Mouse (Mus musculus) T-helper 1 cell (primary cell): ENCODE results near the gene Gjb3.

Source experiments
- in situ Hi-C: fragments of 300-600 bp; cut with MboI, MseI; formaldehyde crosslinking; loops from one replicate; pipeline ENCODE4 v1.15.1; 2025; ENCODE audit warnings: high pct_unique_total_duplicates

Gjb3 gene

DNA sequence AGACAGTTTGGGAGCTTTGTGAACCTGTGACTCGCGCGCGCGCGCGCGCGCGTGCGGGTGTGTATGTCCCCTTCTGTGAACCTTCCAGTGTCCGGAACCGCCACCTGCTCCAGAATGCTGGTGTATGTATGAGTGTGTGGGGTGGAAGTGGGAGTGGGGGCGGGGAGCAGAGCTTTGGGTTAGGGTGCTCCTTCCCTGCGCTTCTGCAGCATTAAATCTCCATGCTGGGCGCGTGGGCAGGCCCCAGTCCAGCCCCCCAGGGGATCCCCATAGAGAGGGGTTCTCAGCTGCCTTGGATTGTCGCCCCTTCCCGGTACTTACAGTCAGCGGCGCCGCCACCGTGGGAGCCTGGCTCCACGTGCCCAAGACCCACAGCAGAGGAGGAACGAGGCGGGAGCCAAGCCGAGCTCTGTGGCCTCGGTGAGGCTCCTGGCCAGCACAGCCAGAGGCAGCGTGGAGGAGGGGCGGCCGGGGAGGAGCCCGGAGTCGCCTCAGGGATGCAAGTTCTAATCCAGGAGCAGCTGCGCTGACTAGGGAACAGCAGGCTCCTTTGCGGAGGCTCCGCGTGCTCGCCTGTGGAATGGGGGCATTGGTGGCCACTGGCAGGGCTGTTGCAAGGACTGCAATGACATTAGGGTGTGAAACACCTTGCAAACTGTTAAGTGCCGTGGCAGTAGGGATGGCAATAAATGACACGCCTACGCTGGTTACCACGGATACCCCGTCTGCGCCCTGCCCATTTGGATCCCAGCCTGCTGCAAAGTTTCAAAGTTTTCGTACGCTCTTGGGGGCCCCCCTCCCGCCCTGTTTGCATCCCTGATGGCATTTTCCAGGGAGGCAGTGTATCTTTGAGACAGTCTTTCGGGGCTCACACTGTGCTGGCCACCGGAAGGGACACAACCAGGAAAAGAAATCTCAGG lies at the start of gene Gjb3:
Gene Gjb3 (minus strand): TSS at position 664 of the 920 bp plus-strand sequence.
- in situ Hi-C loops: no loop called here

DNA sequence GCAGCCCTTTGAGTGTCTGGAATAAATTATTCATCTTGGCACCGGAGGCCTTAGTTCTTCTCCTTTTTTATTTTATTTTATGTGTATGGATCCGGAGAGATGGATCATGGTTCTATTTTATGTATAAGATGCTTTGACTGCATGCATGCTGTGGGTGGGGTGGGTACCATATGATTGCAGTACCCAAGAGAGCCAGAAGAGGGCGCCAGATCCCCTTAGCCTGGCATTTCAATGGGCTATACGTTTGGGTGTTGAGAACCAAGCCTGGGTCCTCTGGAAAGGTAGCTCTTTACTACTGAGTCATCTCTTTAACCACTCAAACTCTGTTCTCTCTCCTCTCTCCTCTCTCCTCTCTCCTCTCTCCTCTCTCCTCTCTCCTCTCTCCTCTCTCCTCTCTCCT lies 46.7 kb upstream of the Gjb3 start:
- in situ Hi-C loops: loop anchor here (5.0 kb wide), 1 partner anchor 235 kb away; no protein-coding TSS in a partner anchor

DNA sequence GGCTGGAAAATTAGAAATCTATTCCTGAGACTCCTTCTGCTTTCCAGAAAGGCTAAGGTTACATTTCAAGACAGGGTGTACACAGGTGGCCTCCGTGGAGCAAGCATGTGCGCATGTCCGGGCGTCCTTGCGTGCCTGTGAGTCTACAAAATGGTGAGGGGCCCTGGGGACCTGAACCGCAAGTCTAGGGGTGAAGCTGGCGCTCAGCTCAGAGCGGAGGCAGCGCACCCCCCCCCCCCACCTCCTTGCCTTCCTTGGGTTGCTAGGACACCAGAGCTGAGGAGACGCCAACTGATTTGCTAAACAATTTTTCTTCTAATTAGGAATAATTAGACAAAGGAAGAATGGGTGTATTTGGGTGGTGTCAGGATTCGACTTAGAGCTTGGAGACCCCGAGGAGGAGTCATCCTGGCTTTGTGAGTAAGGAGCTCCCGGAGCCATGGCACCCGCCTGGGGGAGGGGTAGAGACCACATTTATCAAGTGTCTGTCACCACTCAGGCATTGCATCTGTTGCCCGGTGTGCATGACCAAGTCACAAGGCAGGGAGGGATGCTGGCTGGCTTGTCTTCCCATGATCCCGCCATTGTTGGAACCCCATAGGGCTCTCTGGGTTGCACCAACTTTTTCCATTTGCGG lies 45.0 kb upstream of the Gjb3 start:
- in situ Hi-C loops: loop anchor here (5.0 kb wide), 1 partner anchor 237 kb away; no protein-coding TSS in a partner anchor

DNA sequence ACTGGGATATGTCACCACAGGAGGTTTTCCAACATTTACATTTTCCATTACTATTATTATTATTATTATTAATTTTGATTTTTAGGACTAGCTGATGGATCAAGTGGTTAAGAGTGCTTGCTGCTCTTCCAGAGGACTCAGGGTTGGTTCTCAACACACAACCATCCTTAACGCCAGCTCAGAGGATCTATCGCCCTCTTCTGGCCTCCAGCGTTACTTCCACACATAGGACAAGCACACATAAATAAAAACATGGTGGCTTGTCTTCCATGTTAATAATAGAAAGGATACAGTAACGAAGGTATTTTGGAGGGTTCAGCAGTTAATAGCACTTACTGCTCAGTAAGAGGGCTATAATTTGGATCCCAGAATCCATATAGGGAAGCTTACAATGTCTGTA lies 44.0 kb upstream of the Gjb3 start:
- in situ Hi-C loops: loop anchor here (5.0 kb wide), 1 partner anchor 238 kb away; no protein-coding TSS in a partner anchor

DNA sequence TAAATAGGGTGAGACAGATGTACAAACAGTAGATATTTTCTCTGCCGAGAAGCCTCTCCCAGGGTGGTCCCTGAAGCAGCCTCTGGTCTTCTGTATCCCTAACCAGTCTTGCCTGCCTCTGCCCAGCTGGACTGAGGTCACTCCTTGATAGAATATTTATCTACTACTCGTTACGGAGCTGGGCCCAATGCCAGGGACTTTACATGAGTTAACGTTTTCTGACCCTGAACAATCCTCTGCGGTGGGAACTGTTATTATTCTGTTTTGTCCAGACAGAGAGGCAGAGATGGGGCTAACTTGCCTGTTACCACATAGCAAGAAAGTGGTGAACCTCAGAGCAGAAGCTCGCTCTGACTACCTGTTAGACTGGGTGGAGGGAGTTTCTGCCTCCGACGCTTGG lies 42.8 kb upstream of the Gjb3 start:
- in situ Hi-C loops: no loop called here

DNA sequence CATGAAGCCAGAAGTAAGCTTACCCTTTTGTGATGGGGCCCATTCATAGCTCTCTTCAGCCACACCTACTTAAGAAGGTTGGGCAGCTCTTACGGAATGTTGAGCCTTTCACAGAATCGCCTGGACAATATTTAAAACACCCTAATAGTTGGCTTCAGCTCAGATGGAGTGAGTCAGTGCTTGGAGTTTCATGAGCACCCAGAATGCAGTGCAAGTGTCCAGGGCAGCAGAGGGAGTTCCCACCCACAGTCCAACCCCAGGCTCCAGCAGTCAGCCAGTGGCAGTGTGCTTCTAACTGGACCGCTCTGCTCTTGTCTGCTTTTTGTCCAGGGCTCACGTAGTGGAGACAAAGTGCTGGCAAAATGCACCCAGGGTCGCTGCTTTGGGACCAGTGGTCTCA lies 40.9 kb upstream of the Gjb3 start:
- in situ Hi-C loops: no loop called here

DNA sequence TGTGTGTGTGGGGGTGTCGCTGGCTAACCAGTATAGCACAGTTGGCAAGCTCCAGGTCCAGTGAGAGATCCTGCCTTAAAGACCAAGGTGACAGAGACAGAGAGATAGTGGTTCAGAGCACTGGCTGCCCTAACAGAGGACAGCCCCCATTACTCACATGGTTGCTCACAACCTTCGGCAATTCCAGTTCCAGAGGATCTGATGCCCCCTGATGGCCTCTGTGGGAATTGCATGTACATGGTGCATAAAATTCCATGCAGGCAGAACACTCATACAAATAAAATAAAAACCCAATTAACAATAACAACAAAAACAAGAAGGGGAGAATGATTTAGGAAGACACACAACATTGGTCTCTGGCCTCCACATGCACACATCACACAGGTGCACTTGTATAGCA lies 39.8 kb upstream of the Gjb3 start:
- in situ Hi-C loops: no loop called here

DNA sequence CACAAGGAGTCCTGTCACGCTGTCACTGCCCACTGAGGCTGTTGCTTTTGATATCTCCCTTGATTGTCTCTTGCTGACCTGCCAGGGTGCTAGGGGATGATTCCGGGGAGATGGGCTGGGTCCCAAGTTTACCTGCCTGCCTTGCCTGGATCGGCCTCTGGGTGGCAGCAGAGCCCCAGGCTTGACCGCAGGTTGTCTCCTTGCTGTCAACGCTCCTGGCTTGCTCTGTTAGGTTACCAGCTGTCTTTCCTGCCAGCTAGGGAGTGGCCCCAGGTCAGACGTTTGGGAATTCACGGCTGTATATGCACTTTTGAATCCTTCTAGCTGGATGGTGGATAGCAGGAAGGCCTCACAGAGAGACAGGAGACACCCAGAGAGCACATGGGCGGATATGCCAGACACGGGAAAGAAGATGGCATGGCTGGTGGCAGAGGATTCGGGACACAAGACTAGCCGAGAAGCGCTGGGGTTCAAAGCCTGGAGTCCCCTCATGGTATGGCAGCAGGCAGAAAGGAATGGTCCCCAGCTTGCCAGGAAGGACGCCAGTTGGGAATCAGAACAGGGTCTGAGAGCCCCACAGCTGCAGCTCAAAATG lies 37.8 kb upstream of the Gjb3 start:
- in situ Hi-C loops: loop anchor here (10.0 kb wide), 1 partner anchor 1176 kb away; no protein-coding TSS in a partner anchor

DNA sequence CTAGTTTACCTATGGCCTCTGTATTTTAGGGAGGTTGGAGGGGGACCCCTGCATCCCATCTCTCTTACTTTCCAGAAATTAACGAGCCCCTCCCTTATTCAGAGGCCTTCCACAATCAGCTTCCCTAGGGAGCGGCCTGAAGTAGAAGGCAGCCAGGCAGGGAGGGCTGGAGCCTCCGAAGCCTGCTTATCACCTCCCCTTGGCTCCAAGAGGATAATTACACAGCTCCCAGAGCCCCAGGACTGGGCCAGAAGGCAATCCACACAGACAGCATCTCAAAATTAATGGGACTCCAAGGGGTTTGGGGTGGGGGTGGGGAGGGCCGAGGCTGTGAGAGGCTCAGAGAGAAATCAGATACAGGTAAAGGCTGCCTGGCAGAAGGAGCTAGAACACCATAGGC lies 35.2 kb upstream of the Gjb3 start:
- in situ Hi-C loops: loop anchor here (10.0 kb wide), 1 partner anchor 1179 kb away; no protein-coding TSS in a partner anchor

DNA sequence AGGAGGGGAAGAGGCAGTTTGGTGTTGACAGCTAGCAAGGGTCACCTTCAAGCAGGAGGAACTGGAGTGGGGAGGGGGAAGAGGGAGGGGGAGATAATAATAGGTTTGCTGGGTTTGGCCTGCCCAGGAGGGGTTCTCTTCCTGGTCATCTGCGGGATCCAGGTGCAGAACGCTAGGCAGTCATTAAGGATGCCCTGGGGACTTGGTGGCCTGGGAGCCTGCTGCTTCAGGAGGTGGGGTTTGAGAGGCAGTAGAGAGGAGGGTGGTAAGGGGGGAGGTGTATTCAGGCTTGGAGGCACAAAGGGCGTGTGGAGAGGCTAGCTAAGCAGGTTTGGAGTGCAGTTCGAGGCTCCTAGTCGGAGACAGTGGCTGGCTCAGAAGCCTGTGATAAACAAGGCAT lies 34.8 kb upstream of the Gjb3 start:
- in situ Hi-C loops: loop anchor here (10.0 kb wide), 1 partner anchor 1179 kb away; no protein-coding TSS in a partner anchor

DNA sequence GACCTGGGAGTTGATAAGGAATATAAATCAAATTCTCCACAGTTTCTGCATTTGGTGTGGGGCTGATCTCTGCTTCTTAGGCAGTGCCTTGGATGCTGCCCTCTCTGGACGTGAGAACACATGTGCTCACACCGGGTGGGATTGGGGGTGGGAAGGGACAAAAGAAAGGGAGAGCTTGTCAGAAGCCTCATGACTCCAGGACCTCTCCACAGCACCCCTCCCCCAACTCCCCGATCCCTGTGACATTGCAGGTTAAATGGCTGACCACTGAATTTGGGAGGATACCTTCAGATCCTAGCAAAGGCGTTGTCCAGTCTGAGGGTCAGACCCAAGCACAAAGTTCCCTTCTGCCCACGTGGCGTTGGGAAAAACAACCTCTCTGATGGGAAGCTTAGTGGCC lies 33.8 kb upstream of the Gjb3 start:
- in situ Hi-C loops: loop anchor here (10.0 kb wide), 1 partner anchor 1180 kb away; no protein-coding TSS in a partner anchor

DNA sequence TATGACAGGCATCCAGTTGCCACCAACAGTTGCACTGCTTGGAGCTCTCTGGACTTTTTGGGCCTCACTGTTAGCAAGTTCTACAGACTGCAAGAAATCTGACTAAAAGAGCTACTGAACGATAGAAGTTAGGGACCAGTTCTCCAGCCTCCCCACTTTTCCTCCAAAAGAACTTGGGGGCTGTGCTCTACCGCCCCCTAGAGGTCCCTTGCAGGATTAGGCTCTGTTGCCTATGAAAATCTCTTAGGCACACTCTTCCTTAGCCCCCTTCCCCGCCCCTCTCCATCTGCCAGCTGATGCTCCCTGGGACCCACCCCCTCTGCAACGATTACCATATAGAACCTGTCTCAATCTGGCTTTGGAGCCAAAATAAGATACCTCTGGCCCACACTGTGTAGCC lies 32.7 kb upstream of the Gjb3 start:
- in situ Hi-C loops: loop anchor here (10.0 kb wide), 1 partner anchor 1181 kb away; no protein-coding TSS in a partner anchor

DNA sequence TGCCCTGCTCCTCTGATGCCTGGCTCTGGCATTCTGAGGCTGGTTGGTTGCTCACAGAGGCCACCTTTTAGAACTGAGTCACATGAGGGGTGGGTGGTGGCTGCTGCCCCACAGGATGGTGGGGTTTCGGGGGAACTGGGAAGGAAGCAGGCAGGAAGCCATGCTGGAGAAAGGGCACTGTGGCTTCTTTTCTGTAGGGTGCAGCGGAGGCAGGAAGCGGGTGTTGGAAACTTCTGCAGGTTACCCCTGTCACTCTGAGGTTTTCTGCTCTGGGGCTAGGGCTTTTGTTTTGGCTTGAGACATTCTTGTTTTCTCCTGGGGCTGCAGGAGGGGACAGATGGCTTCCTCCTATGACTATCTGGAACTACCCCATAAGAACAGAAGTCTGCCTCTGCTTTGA lies 31.9 kb upstream of the Gjb3 start:
- in situ Hi-C loops: loop anchor here (10.0 kb wide), 1 partner anchor 1182 kb away; no protein-coding TSS in a partner anchor

DNA sequence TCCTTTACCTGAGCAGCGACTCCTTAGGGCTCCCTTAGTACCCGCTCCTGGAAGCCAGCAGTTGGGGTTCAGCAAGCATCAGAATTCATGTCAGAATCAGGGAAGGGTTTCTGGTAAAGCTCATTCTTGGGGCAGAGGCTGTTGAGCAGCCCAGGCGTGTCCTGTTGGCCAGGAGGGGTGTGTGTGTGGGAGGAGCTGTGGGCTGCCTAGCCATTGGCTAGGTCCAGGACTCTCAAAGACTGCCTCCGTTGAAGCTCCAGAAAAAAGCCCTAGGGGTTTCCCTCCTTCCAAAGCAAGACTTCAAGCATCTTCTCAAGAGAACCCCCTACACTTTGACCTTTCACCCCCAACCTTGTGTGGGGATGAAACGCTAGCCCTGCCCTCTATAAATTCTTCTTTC lies 27.4 kb upstream of the Gjb3 start, which contains the start of gene Gjb5:
Gene Gjb5 (minus strand): TSS at position 164 of the 400 bp plus-strand sequence.
- in situ Hi-C loops: no loop called here

DNA sequence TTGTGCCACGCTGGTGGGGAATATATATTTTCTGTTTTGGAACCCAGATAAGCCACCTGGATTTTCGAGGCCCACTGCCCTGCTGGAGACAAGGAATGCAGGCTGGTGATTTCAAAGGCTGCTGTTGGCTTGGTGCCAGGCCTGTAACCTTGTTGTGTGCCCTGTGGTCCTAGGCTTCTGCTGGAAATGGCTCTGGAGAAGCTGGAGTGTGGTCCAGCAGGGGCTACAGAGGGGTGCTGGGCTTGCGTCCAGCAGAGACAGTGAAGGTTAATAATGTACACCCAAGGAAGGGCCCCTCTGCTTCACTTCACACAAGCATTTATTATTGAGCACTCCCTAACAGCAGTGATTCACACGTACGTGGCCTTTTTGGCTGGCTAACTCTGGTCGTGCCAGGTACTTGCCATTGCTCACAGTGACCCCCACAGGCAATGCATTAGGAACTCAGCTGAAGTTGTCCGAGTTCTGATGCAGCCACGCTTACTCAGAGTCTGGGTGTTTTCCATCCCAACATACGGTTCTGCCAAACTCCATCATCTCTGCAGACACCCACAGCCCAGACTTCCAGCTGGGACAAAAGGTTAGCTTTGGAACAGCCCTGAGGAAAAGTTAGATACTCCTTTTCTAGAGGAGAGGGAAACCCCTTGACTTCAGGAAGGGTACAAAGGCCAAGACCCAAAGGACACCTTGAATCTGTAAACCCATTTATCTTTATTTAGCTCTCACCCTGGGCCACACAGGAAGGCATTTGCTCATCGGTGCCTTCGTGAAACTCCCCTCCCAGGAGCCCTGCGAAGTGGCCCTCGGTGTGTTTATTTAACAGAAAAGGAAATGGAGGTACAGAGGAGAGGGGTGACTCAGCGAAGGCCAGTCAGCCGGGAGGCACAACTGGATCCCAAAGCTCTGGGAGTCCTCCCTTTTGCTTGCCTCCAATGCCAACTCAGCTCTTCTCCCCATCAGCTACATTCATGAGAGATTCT lies 24.2 kb upstream of the Gjb3 start:
- in situ Hi-C loops: no loop called here

DNA sequence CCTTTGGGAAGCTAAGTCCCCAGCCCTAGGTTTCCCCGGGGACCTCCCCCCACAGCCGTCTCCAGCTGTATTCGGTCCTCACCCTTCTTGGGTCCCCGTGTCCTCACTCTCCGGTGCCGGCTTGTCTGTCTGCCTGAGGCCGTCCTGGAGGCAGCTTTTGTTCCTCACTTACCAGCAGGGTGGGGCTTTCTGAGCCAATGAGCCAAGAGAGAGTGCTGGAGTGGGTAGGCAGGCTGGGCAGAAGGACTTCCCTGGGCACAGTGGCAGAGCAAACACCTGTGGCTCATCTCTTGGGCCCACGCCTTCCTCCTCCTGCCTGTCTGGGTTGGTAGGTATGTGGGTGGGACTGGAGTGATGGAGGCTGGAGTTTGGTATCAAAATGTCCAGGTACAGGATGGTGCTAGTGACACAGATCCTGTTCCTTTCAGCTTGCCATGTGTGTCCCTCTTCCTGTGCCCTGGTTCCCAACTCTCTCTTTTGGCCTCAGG lies 23.4 kb upstream of the Gjb3 start, which contains the start of gene Gjb4:
Gene Gjb4 (minus strand): TSS at position 131 of the 488 bp plus-strand sequence.
- in situ Hi-C loops: no loop called here

DNA sequence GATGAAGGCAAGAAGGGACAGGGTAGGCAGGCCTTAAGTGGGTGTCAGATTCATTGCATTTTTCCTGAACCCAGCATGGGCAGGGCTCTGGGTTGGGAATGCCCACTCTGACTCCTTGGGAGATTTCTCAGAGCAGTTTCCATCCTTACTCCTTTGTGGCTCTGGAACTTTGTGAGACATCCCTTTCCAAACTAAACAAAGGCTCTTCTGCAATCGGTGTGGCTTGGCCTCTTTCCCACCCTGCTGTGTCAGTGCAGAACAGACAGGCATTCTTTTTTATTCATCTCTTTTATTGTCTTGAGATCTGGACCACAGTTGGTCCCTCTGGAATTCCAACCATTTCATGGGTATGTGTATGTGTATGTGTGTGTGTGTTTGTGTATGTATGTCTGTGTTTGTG lies 21.9 kb upstream of the Gjb3 start:
- in situ Hi-C loops: no loop called here

DNA sequence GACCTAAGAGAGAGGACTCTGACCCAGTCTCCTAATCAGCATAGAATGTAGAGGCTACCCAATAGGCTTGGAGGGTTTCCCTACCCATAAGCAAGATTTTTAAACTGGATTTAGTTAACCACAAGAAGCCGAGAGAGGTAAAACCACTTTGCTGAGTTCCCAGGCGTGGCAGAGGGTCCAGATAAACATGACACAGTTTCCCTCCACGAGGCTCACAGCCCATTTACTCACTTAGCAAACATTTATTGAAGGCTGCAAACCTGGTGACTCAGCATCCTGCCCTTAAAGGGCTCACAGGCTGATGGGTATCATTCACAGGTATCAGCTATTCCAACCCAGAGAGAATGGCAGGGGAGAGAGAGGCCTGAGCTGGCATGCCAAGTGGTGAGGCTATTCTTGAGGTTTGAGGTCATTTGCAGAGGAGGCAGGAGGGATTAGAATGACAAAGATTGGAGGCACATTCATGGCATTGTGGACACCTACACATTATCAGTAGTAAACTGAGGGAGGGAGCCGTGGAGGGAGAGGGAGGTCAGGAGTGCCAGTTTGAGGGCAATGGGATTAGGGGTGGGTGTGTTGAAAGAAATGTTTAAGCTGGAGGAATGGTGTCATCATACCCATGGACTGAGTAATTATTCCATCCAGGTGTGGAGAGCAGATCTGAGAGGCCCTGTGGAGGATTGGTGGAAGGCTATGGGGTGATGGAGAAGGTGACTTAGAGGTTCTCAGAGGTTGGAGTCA lies 19.1 kb upstream of the Gjb3 start:
- in situ Hi-C loops: loop anchor here (10.0 kb wide), 1 partner anchor 1845 kb away; no protein-coding TSS in a partner anchor

DNA sequence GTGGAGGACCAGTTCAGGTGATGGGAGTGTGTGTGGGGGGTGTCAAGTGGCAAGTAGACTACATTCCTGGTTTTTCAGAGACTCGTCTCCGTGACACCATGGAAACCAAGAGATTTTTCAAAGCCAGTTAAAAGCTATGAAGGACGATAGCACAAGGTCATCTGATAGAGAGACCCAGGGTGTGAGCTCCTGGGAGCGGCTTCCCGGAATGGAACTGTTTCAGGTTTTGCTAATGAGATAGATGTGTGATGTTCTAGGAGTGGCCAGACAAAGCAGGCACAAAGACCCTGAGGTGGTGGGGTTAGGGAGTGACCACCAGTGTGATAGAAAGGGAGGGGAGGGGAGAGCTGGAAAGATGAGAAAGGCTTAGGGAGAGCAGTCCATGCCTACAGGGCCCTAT lies 14.4 kb upstream of the Gjb3 start:
- in situ Hi-C loops: loop anchor here (10.0 kb wide), 1 partner anchor 1840 kb away; no protein-coding TSS in a partner anchor
